Comparison of ENCODE assay signal across 8 mouse cellular contexts in genomic region chr7:4792278-4793212, GRCm38 (mm10). TPM values are rescaled to one million over a fixed set of nuclear protein-coding genes. Genes with fewer than 3 reads are reported as not detected.
DNase-seq lines count a peak whose midpoint lies in the region; ATAC-seq and TF ChIP-seq lines count a peak whose summit lies in the region.

Rpl28 (plus strand) TSS chr7:4792874.

- H3K4me1 ChIP-seq in forebrain, embryonic 10.5 days = peaks cover 29% of the 10 kb centered on the region
- H3K4me1 ChIP-seq in heart, embryonic 15.5 days (replicated peaks) = peaks cover 24% of the 10 kb centered on the region
- peaks cover 8 to 23% of the 10 kb centered on the region in 2 experiments for H3K4me1 ChIP-seq in liver, embryonic 14.5 days (replicated peaks; ENCODE audit: control insufficient read depth in 2 of 2, insufficient read depth in 2 of 2, low read length in 1 of 2)
- H3K4me1 ChIP-seq in neural tube, embryonic 11.5 days (ENCODE audit: control insufficient read depth, insufficient read depth, low read length) = peaks cover 11% of the 10 kb centered on the region
- H3K4me1 ChIP-seq in stomach, postnatal 0 days (replicated peaks; ENCODE audit: control insufficient read depth, insufficient read depth) = peaks cover 4% of the 10 kb centered on the region; the same call in 1 of the 2 replicates

- H3K36me3 ChIP-seq in forebrain, embryonic 10.5 days (replicated peaks) = peaks cover 42% of the 10 kb centered on the region
- peaks cover 36% of the 10 kb centered on the region for H3K36me3 ChIP-seq in heart, embryonic 15.5 days
- H3K36me3 ChIP-seq in liver, embryonic 14.5 days (replicated peaks; ENCODE audit: control insufficient read depth, insufficient read depth, low read depth) = peaks cover 38% of the 10 kb centered on the region
- peaks cover 14% of the 10 kb centered on the region for H3K36me3 ChIP-seq in neural tube, embryonic 11.5 days (ENCODE audit: control insufficient read depth, insufficient read depth, low read length)
- H3K36me3 ChIP-seq in stomach, postnatal 0 days (ENCODE audit: control insufficient read depth, insufficient read depth, low read length) = peaks cover 8% of the 10 kb centered on the region; the same call in 1 of the 2 replicates

- no peak for TF ChIP-seq EP300 in liver, embryonic 14.5 days (IDR thresholded peaks at IDR 0.05; ENCODE audit: low read depth)
- no peak for TF ChIP-seq EP300 in stomach, postnatal 0 days (optimal IDR thresholded peaks at IDR 0.05)

- peak; percentile 90 for DNase-seq in c-Kit-negative CD71-positive TER-119-positive erythroid progenitor cells, embryonic 14.5 days (ENCODE audit: low read depth, low spot score)
- peak; percentile 96 for DNase-seq in forebrain, embryonic 10.5 days (ENCODE audit: extremely low spot score, low spot score)
- peak; percentile 96 to 98 for DNase-seq in kidney, postnatal 25 days
- peak; percentile 94 to 98 (median 94) for DNase-seq in liver, embryonic 14.5 days (ENCODE audit: low read depth in 3 of 3, low spot score in 3 of 3)
- DNase-seq in neural tube, embryonic 11.5 days (ENCODE audit: low spot score) = peak; percentile 95
- peak; percentile 96 for DNase-seq in stomach, postnatal 0 days (ENCODE audit: low spot score)

- peak; percentile 94 for ATAC-seq in CD4-positive, CD25-positive, alpha-beta regulatory T cell, adult 4 months
- ATAC-seq in heart, embryonic 15.5 days (replicated peaks; ENCODE audit: insufficient number of reproducible peaks, insufficient read depth, low FRiP score, low read depth) = peak; percentile 89
- peak; percentile 84 for ATAC-seq in liver, embryonic 14.5 days (ENCODE audit: insufficient read depth)
- ATAC-seq in neural tube, embryonic 11.5 days (ENCODE audit: insufficient read depth, low FRiP score, low TSS enrichment) = peak; percentile 87
- peak; percentile 91 for ATAC-seq in stomach, postnatal 0 days (ENCODE audit: low FRiP score, low TSS enrichment)

- peak within 1 kb of the TSS; percentile 95 for H3K9ac ChIP-seq in heart, embryonic 15.5 days
- H3K9ac ChIP-seq in liver, embryonic 14.5 days (replicated peaks) = peak within 1 kb of the TSS; percentile 98
- peak within 1 kb of the TSS; percentile 86 for H3K9ac ChIP-seq in neural tube, embryonic 11.5 days (ENCODE audit: low read length)
- peak within 1 kb of the TSS; percentile 97 for H3K9ac ChIP-seq in stomach, postnatal 0 days (ENCODE audit: low read length)

- H3K4me3 ChIP-seq in forebrain, embryonic 10.5 days = peak within 1 kb of the TSS; percentile 92
- H3K4me3 ChIP-seq in heart, embryonic 15.5 days = peak within 1 kb of the TSS; percentile 95
- peak within 1 kb of the TSS; percentile 87 to 92 for H3K4me3 ChIP-seq in liver, embryonic 14.5 days (ENCODE audit: insufficient read depth in 1 of 2, low read depth in 2 of 2, low read length in 2 of 2)
- peak within 1 kb of the TSS; percentile 89 for H3K4me3 ChIP-seq in neural tube, embryonic 11.5 days (ENCODE audit: low read depth, low read length)
- H3K4me3 ChIP-seq in stomach, postnatal 0 days (ENCODE audit: low read depth, low read length) = peak within 1 kb of the TSS; percentile 86

- TF ChIP-seq CTCF in liver, embryonic 14.5 days (IDR thresholded peaks at IDR 0.05; ENCODE audit: low read depth) = no peak; the same call in 1 of the 2 replicates
- TF ChIP-seq CTCF in stomach, postnatal 0 days (IDR thresholded peaks at IDR 0.05; ENCODE audit: low read depth) = no peak

- H3K9me3 ChIP-seq in forebrain, embryonic 10.5 days = no peaks in the 10 kb centered on the region
- no peaks in the 10 kb centered on the region for H3K9me3 ChIP-seq in heart, embryonic 15.5 days (replicated peaks)
- no peaks in the 10 kb centered on the region for H3K9me3 ChIP-seq in liver, embryonic 14.5 days (ENCODE audit: control insufficient read depth, low read length)
- H3K9me3 ChIP-seq in neural tube, embryonic 11.5 days (ENCODE audit: control insufficient read depth, low read length) = no peaks in the 10 kb centered on the region
- no peaks in the 10 kb centered on the region for H3K9me3 ChIP-seq in stomach, postnatal 0 days (ENCODE audit: control insufficient read depth, low read length)

- peak within 1 kb of the TSS; percentile 75 for H3K4me2 ChIP-seq in heart, embryonic 15.5 days
- H3K4me2 ChIP-seq in liver, embryonic 14.5 days (ENCODE audit: low read depth) = peak within 1 kb of the TSS; percentile 97
- H3K4me2 ChIP-seq in neural tube, embryonic 11.5 days (ENCODE audit: low read depth) = peak within 1 kb of the TSS; percentile 82
- H3K4me2 ChIP-seq in stomach, postnatal 0 days (replicated peaks; ENCODE audit: low read depth) = peak within 1 kb of the TSS; percentile 66

- WGBS in forebrain, embryonic 10.5 days = 2% methylated on average over 54 of the region's 54 CpGs
- WGBS in heart, embryonic 15.5 days = 1% methylated on average over 54 of the region's 54 CpGs
- 1% methylated on average over 54 of the region's 54 CpGs for WGBS in liver, embryonic 14.5 days (ENCODE audit: insufficient replicate concordance)
- 3% methylated on average over 54 of the region's 54 CpGs for WGBS in neural tube, embryonic 11.5 days
- under 1% methylated on average over 52 of the region's 54 CpGs for WGBS in stomach, postnatal 0 days

- peaks cover 36% of the 10 kb centered on the region for H3K27me3 ChIP-seq in forebrain, embryonic 10.5 days (ENCODE audit: poor library complexity, severe bottlenecking)
- H3K27me3 ChIP-seq in heart, embryonic 15.5 days = no peaks in the 10 kb centered on the region
- no peaks in the 10 kb centered on the region for H3K27me3 ChIP-seq in liver, embryonic 14.5 days (ENCODE audit: control insufficient read depth, insufficient read depth, low read length)
- 0 out of 2 replicates have a peak, but pooled peaks cover 9% of the 10 kb centered on the region for H3K27me3 ChIP-seq in neural tube, embryonic 11.5 days (ENCODE audit: control insufficient read depth, insufficient read depth, low read length)
- no peaks in the 10 kb centered on the region for H3K27me3 ChIP-seq in stomach, postnatal 0 days (ENCODE audit: control insufficient read depth, insufficient read depth, low read length)

- H3K27ac ChIP-seq in forebrain, embryonic 10.5 days = peak within 1 kb of the TSS; percentile 98
- peak within 1 kb of the TSS; percentile 97 for H3K27ac ChIP-seq in heart, embryonic 15.5 days
- H3K27ac ChIP-seq in liver, embryonic 14.5 days = peak within 1 kb of the TSS; percentile 98
- H3K27ac ChIP-seq in neural tube, embryonic 11.5 days (ENCODE audit: low read depth, low read length) = peak within 1 kb of the TSS; percentile 78
- H3K27ac ChIP-seq in stomach, postnatal 0 days (replicated peaks) = peak within 1 kb of the TSS; percentile 96

RNA-seq across cellular contexts. Expression of gene Rpl28, which starts in this region (rescaled TPM):
- polyA plus RNA-seq in CD4-positive, CD25-positive, alpha-beta regulatory T cell, adult 4 months (2017; shearing (Covaris generic)) = 100 to 1,000 TPM; 446 to 574 TPM
- polyA plus RNA-seq in forebrain, embryonic 10.5 days (2016; fragmentation: Nextera tagmentation; extraction: Ambion mirVana) = 374 and 397 TPM in 2 replicates
- polyA plus RNA-seq in heart, embryonic 15.5 days (2015; fragmentation: Nextera tagmentation; extraction: Ambion mirVana) = 197 and 209 TPM in 2 replicates
- 237 and 307 TPM in 2 replicates for polyA plus RNA-seq in liver, embryonic 14.5 days (2012; rRNA removed)
- 185 and 186 TPM in 2 replicates for polyA plus RNA-seq in liver, embryonic 14.5 days (2014; fragmentation: Nextera tagmentation; extraction: Ambion mirVana)
- polyA plus RNA-seq in neural tube, embryonic 11.5 days (2014; fragmentation: Nextera tagmentation; extraction: Ambion mirVana) = 157 and 169 TPM in 2 replicates
- polyA plus RNA-seq in stomach, postnatal 0 days (2015; fragmentation: Nextera tagmentation; extraction: Ambion mirVana) = 322 and 359 TPM in 2 replicates

Comparison
In these comparisons a context has a peak if more than half of its experiments do, and no peak if none do; other contexts are left out.
1. Peak in every context shown above with its lines: DNase-seq, ATAC-seq, H3K4me3 ChIP-seq and H3K27ac ChIP-seq.